Mouse (Mus musculus): Measurements from ENCODE around the gene Edaradd. TPM values are rescaled to one million over a fixed set of nuclear protein-coding genes. Genes with fewer than 3 reads are reported as not detected.

Gene Edaradd
- polyA plus RNA-seq, 1 experiment from 2014 or later, result 1.3 TPM

GRCm38 (mm10) chr13:12442008-12442587 is 78.1 kb downstream of the Edaradd start:
- Histone ChIP-seq H3K4me1 (no peaks in the 10 kb centered on the region), H3K9me3 (no peaks in the 10 kb centered on the region), H3K36me3 (replicated peaks) (peaks cover 42% of the 10 kb centered on the region), H3K4me3 (replicated peaks) (no peak overlapping the region), H3K27me3 (no peaks in the 10 kb centered on the region), H3K9ac (no peak overlapping the region), H3K4me2 (no peak overlapping the region), H3K27ac (no peak overlapping the region)
- WGBS, result 80% methylated on average over 2 of the region's 2 CpGs
- ATAC-seq (ENCODE audit: low FRiP score), result no peak

GRCm38 (mm10) chr13:12440813-12441212 is 79.4 kb downstream of the Edaradd start:
- Histone ChIP-seq H3K36me3 (replicated peaks) (peaks cover 53% of the 10 kb centered on the region), H3K27ac (no peak overlapping the region), H3K9me3 (no peaks in the 10 kb centered on the region), H3K4me1 (no peaks in the 10 kb centered on the region), H3K27me3 (no peaks in the 10 kb centered on the region), H3K4me2 (no peak overlapping the region), H3K9ac (no peak overlapping the region), H3K4me3 (replicated peaks) (no peak overlapping the region)
- no peak for ATAC-seq (ENCODE audit: low FRiP score)
- WGBS, result 90% methylated on average over 6 of the region's 6 CpGs

DNA sequence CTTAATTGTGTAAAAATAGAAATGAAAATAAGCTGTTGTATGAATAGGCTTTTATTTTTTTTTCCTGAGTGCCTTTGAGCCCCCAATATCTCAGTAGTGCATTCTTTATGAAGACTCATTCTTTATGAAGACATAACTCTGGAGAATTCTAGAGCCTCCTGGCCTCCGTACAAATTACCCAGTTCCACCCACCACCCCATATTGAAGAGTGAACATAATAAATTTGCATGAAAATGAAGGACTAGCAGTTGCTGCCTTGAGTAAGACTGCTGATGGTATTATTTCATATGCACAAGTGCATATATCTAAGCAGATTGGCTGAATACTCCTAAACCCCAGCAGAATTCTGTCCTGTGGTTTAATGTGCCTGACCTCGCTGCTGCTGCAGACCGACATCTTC is 80.7 kb downstream of the Edaradd start:
- Histone ChIP-seq H3K9ac (no peak overlapping the region), H3K4me1 (no peaks in the 10 kb centered on the region), H3K36me3 (replicated peaks) (peaks cover 66% of the 10 kb centered on the region), H3K27ac (no peak overlapping the region), H3K4me2 (no peak overlapping the region), H3K27me3 (no peaks in the 10 kb centered on the region), H3K4me3 (replicated peaks) (no peak overlapping the region), H3K9me3 (no peaks in the 10 kb centered on the region)
- WGBS, result 96% methylated on average over 3 of the region's 3 CpGs
- ATAC-seq (ENCODE audit: low FRiP score), result no peak

GRCm38 (mm10) chr13:12433843-12434242 is 86.4 kb downstream of the Edaradd start:
- 94% methylated on average over 5 of the region's 5 CpGs for WGBS
- no peaks in the 10 kb centered on the region for H3K4me1 ChIP-seq
- no peak overlapping the region for H3K27ac ChIP-seq
- H3K27me3 ChIP-seq, result no peaks in the 10 kb centered on the region
- no peaks in the 10 kb centered on the region for H3K9me3 ChIP-seq
- no peak for ATAC-seq (ENCODE audit: low FRiP score)
- no peak overlapping the region for H3K4me2 ChIP-seq
- no peak overlapping the region for H3K9ac ChIP-seq
- H3K4me3 ChIP-seq (replicated peaks), result no peak overlapping the region
- H3K36me3 ChIP-seq (replicated peaks), result peaks cover 89% of the 10 kb centered on the region

DNA sequence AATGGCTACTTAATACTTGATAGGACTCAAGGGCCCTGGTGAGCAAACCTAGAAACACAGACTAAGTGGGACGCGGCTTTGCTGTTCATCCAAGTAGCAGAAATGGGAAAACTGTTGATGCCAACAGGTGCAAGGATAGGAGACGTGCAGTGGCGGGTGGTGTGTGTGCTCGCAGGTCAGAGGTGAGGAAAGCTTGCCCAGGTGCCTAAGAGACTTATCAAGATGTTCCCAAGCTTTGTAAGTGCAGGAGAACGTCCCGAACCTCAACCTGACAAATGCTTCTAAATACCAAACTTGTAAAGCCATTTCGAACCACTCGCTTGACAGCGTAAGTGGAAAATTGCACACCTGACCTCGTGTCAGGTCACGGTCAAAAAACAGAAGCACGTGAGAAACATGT is 91.7 kb downstream of the Edaradd start:
- no peak overlapping the region for H3K9ac ChIP-seq
- no peak for ATAC-seq (ENCODE audit: low FRiP score)
- no peaks in the 10 kb centered on the region for H3K9me3 ChIP-seq
- H3K4me1 ChIP-seq, result no peaks in the 10 kb centered on the region
- WGBS, result 95% methylated on average over 13 of the region's 13 CpGs
- H3K27me3 ChIP-seq, result no peaks in the 10 kb centered on the region
- H3K4me2 ChIP-seq, result no peak overlapping the region
- H3K27ac ChIP-seq, result no peak overlapping the region
- no peak overlapping the region for H3K4me3 ChIP-seq (replicated peaks)
- H3K36me3 ChIP-seq (replicated peaks), result peaks cover 89% of the 10 kb centered on the region

Other genes with a start within 250 kb of the Edaradd start
- 0.79 and 1.6 TPM in 2 replicates for gene Actn2, start 179.7 kb downstream of the Edaradd start, polyA plus RNA-seq (2016; fragmentation: Nextera tagmentation; extraction: Ambion mirVana)
- gene Heatr1, start 125.4 kb downstream of the Edaradd start, polyA plus RNA-seq (2016; fragmentation: Nextera tagmentation; extraction: Ambion mirVana), result 33.7 and 34.0 TPM in 2 replicates
- 10.8 and 11.3 TPM in 2 replicates for gene Lgals8, start 55.5 kb downstream of the Edaradd start, polyA plus RNA-seq (2016; fragmentation: Nextera tagmentation; extraction: Ambion mirVana)
- gene Ero1lb, start 45.4 kb upstream of the Edaradd start, polyA plus RNA-seq (2016; fragmentation: Nextera tagmentation; extraction: Ambion mirVana), result 11.9 and 12.4 TPM in 2 replicates

Data from forebrain, embryonic 12.5 days (tissue).